Mouse (Mus musculus) T-helper 1 cell (primary cell): ENCODE data around the gene Kif2c.

Experiments used
- in situ Hi-C: fragments of 300-600 bp; cut with MboI, MseI; formaldehyde crosslinking; loops from one replicate; pipeline ENCODE4 v1.15.1; 2025; ENCODE audit warnings: high pct_unique_total_duplicates

The Kif2c gene

DNA sequence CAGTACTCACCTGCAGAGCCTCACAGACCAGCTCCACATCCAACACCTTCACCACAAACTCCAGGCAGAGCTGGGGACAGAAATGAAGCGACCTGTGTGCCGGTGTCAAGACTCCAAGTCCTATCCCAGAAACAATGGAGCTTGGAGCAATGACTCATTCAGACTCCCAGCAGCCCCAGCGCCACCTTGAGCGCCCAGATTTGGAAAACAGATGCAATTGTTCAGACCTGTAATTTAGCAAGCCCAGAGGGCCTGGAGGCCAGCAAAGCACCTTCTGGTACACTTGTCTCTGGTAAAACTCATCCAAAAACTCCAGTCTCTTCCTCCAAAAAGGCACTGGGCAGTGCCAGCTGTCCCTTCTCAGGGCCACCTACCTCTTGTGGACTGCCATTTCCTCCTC, 60.2 kb downstream of the Kif2c start:
- in situ Hi-C loops: no loop called here

DNA sequence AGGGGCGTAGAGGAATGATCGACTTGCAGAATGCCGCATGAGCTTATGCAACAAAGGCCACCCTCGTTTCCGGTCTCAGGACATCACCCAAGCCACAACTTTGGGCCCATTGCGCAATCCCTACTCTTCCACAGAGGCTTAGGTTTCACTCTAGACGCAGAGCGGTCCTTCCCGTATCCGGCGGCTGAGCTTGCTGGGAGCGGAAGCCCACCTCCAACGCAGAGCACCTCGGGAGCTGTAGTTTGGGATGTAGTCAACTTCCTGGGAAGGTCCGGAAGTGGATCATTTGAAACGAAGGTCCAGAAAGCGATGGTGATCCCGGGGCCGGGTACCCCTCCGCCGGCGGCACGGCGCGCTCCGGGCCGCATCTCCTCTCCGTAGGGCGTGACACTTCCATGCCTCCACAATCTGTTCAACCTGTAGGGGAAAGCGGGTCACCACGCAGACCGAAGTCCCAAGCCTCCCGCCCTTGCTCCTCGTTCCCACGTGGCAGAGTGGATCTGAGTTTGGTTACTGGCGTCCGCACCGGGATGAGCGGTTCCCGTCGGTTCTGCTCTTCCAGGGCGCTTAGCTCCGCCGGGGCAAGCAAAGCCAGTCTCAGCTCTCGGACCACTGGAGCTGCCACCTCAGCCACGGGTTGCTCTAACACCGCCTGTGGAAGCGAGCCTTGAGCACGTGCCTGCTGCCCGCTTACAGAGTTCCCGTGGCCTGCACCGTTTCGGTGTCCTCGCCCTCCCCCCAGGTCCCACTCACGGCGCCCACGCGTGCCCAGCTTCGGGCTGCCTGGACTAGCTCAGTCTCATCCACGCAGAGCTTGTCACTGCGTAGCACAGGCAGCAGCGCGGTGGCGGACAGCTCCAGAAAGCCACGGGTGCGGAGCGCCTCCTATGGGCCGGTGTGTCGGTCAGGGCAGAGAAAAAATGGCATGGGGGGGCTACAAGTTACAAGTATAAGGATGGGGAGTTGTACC, 61.7 kb downstream of the Kif2c start:
- in situ Hi-C loops: no loop called here

- in situ Hi-C loops: no loop called here
Observed at GRCm38 (mm10) chr4:117120052-117120444, 62.4 kb downstream of the Kif2c start.

GRCm38 (mm10) chr4:117119636-117120035, 62.8 kb downstream of the Kif2c start:
- in situ Hi-C loops: no loop called here

- in situ Hi-C loops: no loop called here
Observed at GRCm38 (mm10) chr4:117117931-117118330, 64.5 kb downstream of the Kif2c start.

GRCm38 (mm10) chr4:117115592-117115991, 66.8 kb downstream of the Kif2c start:
- in situ Hi-C loops: no loop called here

DNA sequence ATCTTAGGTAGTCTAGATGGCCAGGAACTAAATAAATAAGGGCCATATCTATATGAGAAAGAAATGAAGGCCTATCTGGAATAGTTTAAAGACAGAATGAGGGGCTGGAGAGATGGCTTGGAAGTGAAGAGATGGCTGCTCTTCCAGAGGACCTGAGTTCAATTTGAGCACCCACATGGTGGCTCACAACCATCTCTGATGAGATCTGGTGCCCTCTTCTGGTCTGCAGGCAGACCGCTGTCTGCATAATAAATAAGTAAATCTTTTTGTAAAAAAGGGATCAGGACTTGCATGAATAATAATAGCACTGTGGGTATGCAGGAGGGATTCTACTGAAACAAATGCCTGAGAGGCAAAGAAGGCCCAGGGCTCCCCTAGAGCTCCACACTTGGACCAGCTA, 69.2 kb downstream of the Kif2c start:
- in situ Hi-C loops: no loop called here

DNA sequence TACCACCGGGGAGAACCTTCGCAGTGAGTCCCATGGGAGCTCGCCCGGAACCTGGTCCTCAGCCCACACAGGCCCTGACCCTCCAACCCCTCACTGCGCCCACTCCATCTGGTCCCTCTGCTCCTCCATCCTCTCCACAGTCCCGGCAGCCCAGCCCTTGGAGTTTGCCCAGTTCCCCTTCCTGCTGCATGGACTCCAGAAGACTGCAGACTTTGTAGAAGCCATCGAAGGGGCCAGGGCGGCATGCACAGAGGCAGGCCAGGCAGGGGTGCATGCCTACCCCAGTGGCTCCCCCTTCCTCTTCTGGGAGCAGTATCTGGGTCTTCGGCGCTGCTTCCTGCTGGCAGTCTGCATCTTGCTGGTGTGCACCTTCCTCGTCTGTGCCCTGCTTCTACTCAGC, 71.5 kb downstream of the Kif2c start:
- in situ Hi-C loops: no loop called here

DNA sequence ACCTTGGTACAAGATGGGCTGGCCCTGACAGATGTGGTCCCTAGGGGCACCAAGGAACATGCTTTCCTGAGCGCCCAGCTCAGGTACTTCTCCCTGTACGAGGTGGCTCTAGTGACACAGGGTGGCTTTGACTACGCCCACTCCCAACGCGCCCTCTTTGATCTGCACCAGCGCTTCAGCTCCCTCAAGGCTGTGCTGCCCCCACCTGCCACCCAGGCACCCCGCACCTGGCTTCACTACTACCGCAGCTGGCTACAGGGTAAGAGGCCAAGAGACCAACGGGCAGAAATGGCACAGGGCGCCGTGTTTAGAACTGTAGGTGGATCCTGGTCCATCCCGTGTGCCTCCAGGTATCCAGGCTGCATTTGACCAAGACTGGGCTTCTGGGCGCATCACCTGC, 72.2 kb downstream of the Kif2c start:
- in situ Hi-C loops: no loop called here
